Mouse (Mus musculus) stomach, embryonic 15.5 days (tissue): ENCODE data around the gene Col13a1. TPM values are rescaled to one million over a fixed set of nuclear protein-coding genes. Genes with fewer than 3 reads are reported as not detected.

Experiments
- ATAC-seq: fragments of 200-750 bp; cut with Nextera tagmentation; 2 replicates; pipeline ENCODE4 v1.8.0; 2017; ENCODE audit warnings: low read depth, moderate number of reproducible peaks, moderate TSS enrichment; ENCODE audit not compliant: insufficient read depth, low FRiP score
- H3K27ac ChIP-seq: fragments of 300-500 bp; sonication (generic); 2 replicates; pipeline ENCODE4 v1.5.1; 2015; ENCODE audit warnings: mild to moderate bottlenecking, inconsistent platforms
- H3K27me3 ChIP-seq: fragments of 300-500 bp; sonication (generic); replicated peaks from 2 replicates; pipeline ENCODE4 v1.6.1; 2015; ENCODE audit warnings: inconsistent platforms
- H3K36me3 ChIP-seq: fragments of 300-500 bp; sonication (generic); 2 replicates; pipeline ENCODE4 v1.6.1; 2015; ENCODE audit warnings: inconsistent platforms
- H3K4me1 ChIP-seq: fragments of 300-500 bp; sonication (generic); 2 replicates; pipeline ENCODE4 v1.6.1; 2015; ENCODE audit warnings: inconsistent platforms
- H3K4me2 ChIP-seq: fragments of 300-500 bp; sonication (generic); 2 replicates; pipeline ENCODE4 v1.6.1; 2015; ENCODE audit warnings: mild to moderate bottlenecking, inconsistent platforms
- H3K4me3 ChIP-seq: fragments of 300-500 bp; sonication (generic); replicated peaks from 2 replicates; pipeline ENCODE4 v1.5.1; 2015; ENCODE audit warnings: inconsistent platforms
- H3K9ac ChIP-seq: fragments of 300-500 bp; sonication (generic); 2 replicates; pipeline ENCODE4 v1.6.1; 2015; ENCODE audit warnings: inconsistent platforms
- H3K9me3 ChIP-seq: fragments of 300-500 bp; sonication (generic); 2 replicates; pipeline ENCODE4 v1.6.1; 2016; ENCODE audit warnings: inconsistent platforms
- WGBS: fragments of 180-500 bp; shearing (Covaris S2); methylation state at CpG from one replicate; pipeline ENCODE4 v1.1.7; 2015; 5-methylcytosine and 5-hydroxymethylcytosine counted together
- polyA plus RNA-seq: library from polyadenylated mRNA; unstranded; fragments of >200 nt; fragmentation: Nextera tagmentation; extraction: Ambion mirVana; gene quantifications from 2 replicates; pipeline ENCODE4 v1.2.1, GENCODE M21; 2015

Gene Col13a1
- polyA plus RNA-seq, 1 experiment from 2014 or later = 6.8 TPM

- no peak overlapping the region for H3K27ac ChIP-seq
- WGBS = 80% methylated on average over 1 of the region's 1 CpGs
- no peak overlapping the region for H3K4me2 ChIP-seq
- no peaks in the 10 kb centered on the region for H3K27me3 ChIP-seq
- no peaks in the 10 kb centered on the region for H3K4me1 ChIP-seq
- ATAC-seq = no peak
- H3K9ac ChIP-seq = no peak overlapping the region
- H3K4me3 ChIP-seq = no peak overlapping the region
- H3K9me3 ChIP-seq = no peaks in the 10 kb centered on the region
- H3K36me3 ChIP-seq = no peaks in the 10 kb centered on the region
These were observed 21.3 kb upstream of the Col13a1 start for GRCm38 (mm10) chr10:62000216-62000615.

- H3K4me1 ChIP-seq = no peaks in the 10 kb centered on the region
- WGBS = 78% methylated on average over 1 of the region's 1 CpGs
- H3K27ac ChIP-seq = no peak overlapping the region
- no peak overlapping the region for H3K9ac ChIP-seq
- no peak for ATAC-seq
- H3K36me3 ChIP-seq = no peaks in the 10 kb centered on the region
- no peak overlapping the region for H3K4me3 ChIP-seq
- H3K9me3 ChIP-seq = no peaks in the 10 kb centered on the region
- H3K27me3 ChIP-seq = no peaks in the 10 kb centered on the region
- no peak overlapping the region for H3K4me2 ChIP-seq
These were observed 20.9 kb upstream of the Col13a1 start for GRCm38 (mm10) chr10:61999766-62000165.

GRCm38 (mm10) chr10:61991481-61992424 lies 12.8 kb upstream of the Col13a1 start:
- Histone ChIP-seq H3K9ac (no peak overlapping the region), H3K4me1 (no peaks in the 10 kb centered on the region), H3K27ac (no peak overlapping the region), H3K36me3 (no peaks in the 10 kb centered on the region), H3K9me3 (no peaks in the 10 kb centered on the region), H3K4me2 (no peak overlapping the region), H3K27me3 (no peaks in the 10 kb centered on the region), H3K4me3 (no peak overlapping the region)
- 25% methylated on average over 11 of the region's 11 CpGs for WGBS
- no peak for ATAC-seq

GRCm38 (mm10) chr10:61980424-61980823 lies 1.5 kb upstream of the Col13a1 start:
- Histone ChIP-seq H3K9me3 (no peaks in the 10 kb centered on the region), H3K4me2 (no peak overlapping the region), H3K4me1 (peaks cover 17% of the 10 kb centered on the region), H3K27ac (no peak overlapping the region), H3K36me3 (no peaks in the 10 kb centered on the region), H3K9ac (no peak overlapping the region), H3K4me3 (no peak overlapping the region), H3K27me3 (peaks cover 47% of the 10 kb centered on the region)
- no peak for ATAC-seq
- 2% methylated on average over 7 of the region's 7 CpGs for WGBS

- H3K36me3 ChIP-seq = no peaks in the 10 kb centered on the region
- no peaks in the 10 kb centered on the region for H3K9me3 ChIP-seq
- peak overlapping the region; percentile 90 for H3K4me2 ChIP-seq
- peaks cover 47% of the 10 kb centered on the region for H3K27me3 ChIP-seq
- no peak overlapping the region for H3K27ac ChIP-seq
- H3K4me3 ChIP-seq = peak overlapping the region; percentile 46
- peaks cover 17% of the 10 kb centered on the region for H3K4me1 ChIP-seq
- peak overlapping the region; percentile 31 for H3K9ac ChIP-seq
- ATAC-seq = no peak
- under 1% methylated on average over 65 of the region's 65 CpGs for WGBS
These were observed 619 bp downstream of the Col13a1 start for GRCm38 (mm10) chr10:61978112-61978865.

GRCm38 (mm10) chr10:61977392-61978096 lies 1.4 kb downstream of the Col13a1 start:
- Histone ChIP-seq H3K4me2 (peak overlapping the region; percentile 90), H3K27ac (no peak overlapping the region), H3K9ac (peak overlapping the region; percentile 31; the same call in 1 of the 2 replicates), H3K9me3 (no peaks in the 10 kb centered on the region), H3K27me3 (peaks cover 47% of the 10 kb centered on the region), H3K4me1 (peaks cover 17% of the 10 kb centered on the region), H3K36me3 (no peaks in the 10 kb centered on the region), H3K4me3 (peak overlapping the region; percentile 46)
- no peak for ATAC-seq
- 7% methylated on average over 18 of the region's 18 CpGs for WGBS

- Histone ChIP-seq H3K9ac (no peak overlapping the region), H3K4me1 (peaks cover 20% of the 10 kb centered on the region), H3K9me3 (no peaks in the 10 kb centered on the region), H3K27me3 (peaks cover 48% of the 10 kb centered on the region), H3K4me2 (peak overlapping the region; percentile 90), H3K36me3 (no peaks in the 10 kb centered on the region), H3K27ac (no peak overlapping the region), H3K4me3 (peak overlapping the region; percentile 46)
- no peak for ATAC-seq
- WGBS = 12% methylated on average over 6 of the region's 6 CpGs
These were observed 1.9 kb downstream of the Col13a1 start for GRCm38 (mm10) chr10:61976987-61977386.

- Histone ChIP-seq H3K9me3 (no peaks in the 10 kb centered on the region), H3K27ac (no peak overlapping the region), H3K4me3 (no peak overlapping the region), H3K9ac (no peak overlapping the region), H3K4me2 (no peak overlapping the region), H3K36me3 (no peaks in the 10 kb centered on the region), H3K4me1 (peaks cover 17% of the 10 kb centered on the region), H3K27me3 (peaks cover 50% of the 10 kb centered on the region)
- WGBS = 80% methylated on average over 2 of the region's 2 CpGs
- no peak for ATAC-seq
These were observed 4.3 kb downstream of the Col13a1 start for GRCm38 (mm10) chr10:61974581-61974980.

- peaks cover 25% of the 10 kb centered on the region for H3K27me3 ChIP-seq
- H3K9ac ChIP-seq = no peak overlapping the region
- peaks cover 5% of the 10 kb centered on the region; the same call in 1 of the 2 replicates for H3K4me1 ChIP-seq
- no peak for ATAC-seq
- H3K27ac ChIP-seq = no peak overlapping the region
- no peak overlapping the region for H3K4me2 ChIP-seq
- 13% methylated on average over 4 of the region's 4 CpGs for WGBS
- no peaks in the 10 kb centered on the region for H3K36me3 ChIP-seq
- no peak overlapping the region for H3K4me3 ChIP-seq
- H3K9me3 ChIP-seq = no peaks in the 10 kb centered on the region
These were observed 6.9 kb downstream of the Col13a1 start for GRCm38 (mm10) chr10:61972041-61972440.

GRCm38 (mm10) chr10:61968003-61968553 lies 10.8 kb downstream of the Col13a1 start:
- H3K27me3 ChIP-seq = peaks cover 9% of the 10 kb centered on the region; the same call in 1 of the 2 replicates
- no peak for ATAC-seq
- peaks cover 12% of the 10 kb centered on the region for H3K4me1 ChIP-seq

GRCm38 (mm10) chr10:61967207-61967606 lies 11.7 kb downstream of the Col13a1 start:
- peaks cover 11% of the 10 kb centered on the region for H3K4me1 ChIP-seq
- no peak overlapping the region for H3K4me3 ChIP-seq
- H3K27ac ChIP-seq = no peak overlapping the region
- peaks cover 9% of the 10 kb centered on the region; the same call in 1 of the 2 replicates for H3K27me3 ChIP-seq
- no peaks in the 10 kb centered on the region for H3K9me3 ChIP-seq
- no peak overlapping the region for H3K4me2 ChIP-seq
- no peak for ATAC-seq
- no peak overlapping the region for H3K9ac ChIP-seq
- no peaks in the 10 kb centered on the region for H3K36me3 ChIP-seq
- WGBS = 46% methylated on average over 3 of the region's 3 CpGs

More at GRCm38 (mm10) chr10:61968003-61968553, 10.8 kb downstream of the Col13a1 start:
- Histone ChIP-seq H3K9me3 (no peaks in the 10 kb centered on the region), H3K36me3 (no peaks in the 10 kb centered on the region), H3K4me3 (no peak overlapping the region), H3K9ac (no peak overlapping the region), H3K4me2 (no peak overlapping the region), H3K27ac (no peak overlapping the region)
- 69% methylated on average over 7 of the region's 7 CpGs for WGBS
